Mouse (Mus musculus) brain, embryonic 18.5 days (tissue): ENCODE measurements at regions not wholly inside any gene's neighbourhood (a gene's known extent, or its start where the extent isn't known, plus 50 kb on each side); places are given as distances from the start of the nearest gene placed in this dataset.
A peak's percentile ranks its signal among the peaks of the same experiment; 100 is the strongest.

Experiments used
- DNase-seq: peaks from one replicate; pipeline ENCODE4 v3.0.0-alpha.2; 2012; ENCODE audit warnings: low read depth, low spot score

GRCm38 (mm10) chr12:47466740-47467139, 648.0 kb upstream of the Nova1 start:
- no peak for DNase-seq

- no peak for DNase-seq
Measured at GRCm38 (mm10) chr12:47465924-47466323, 647.2 kb upstream of the Nova1 start.

- DNase-seq = no peak
Measured at GRCm38 (mm10) chr12:47431669-47432068, 612.9 kb upstream of the Nova1 start.

GRCm38 (mm10) chr12:47412251-47412650, 593.5 kb upstream of the Nova1 start:
- DNase-seq = no peak

- DNase-seq = no peak
Measured at GRCm38 (mm10) chr12:47406563-47406962, 587.8 kb upstream of the Nova1 start.

- no peak for DNase-seq
Measured at GRCm38 (mm10) chr12:47406131-47406530, 587.4 kb upstream of the Nova1 start.

- DNase-seq = peak; percentile 24
Measured at GRCm38 (mm10) chr12:47383225-47383624, 564.5 kb upstream of the Nova1 start.

GRCm38 (mm10) chr12:47353269-47353668, 534.5 kb upstream of the Nova1 start:
- DNase-seq = no peak

GRCm38 (mm10) chr12:47351229-47351628, 532.5 kb upstream of the Nova1 start:
- DNase-seq = no peak

- DNase-seq = no peak
Measured at GRCm38 (mm10) chr12:47313413-47313812, 494.7 kb upstream of the Nova1 start.

GRCm38 (mm10) chr12:47275904-47276303, 457.2 kb upstream of the Nova1 start:
- DNase-seq = no peak

- no peak for DNase-seq
Measured at GRCm38 (mm10) chr12:47272309-47272708, 453.6 kb upstream of the Nova1 start.

- no peak for DNase-seq
Measured at GRCm38 (mm10) chr12:47264118-47264517, 445.4 kb upstream of the Nova1 start.

- no peak for DNase-seq
Measured at GRCm38 (mm10) chr12:47263408-47263807, 444.7 kb upstream of the Nova1 start.

- DNase-seq = no peak
Measured at GRCm38 (mm10) chr12:47252306-47252705, 433.6 kb upstream of the Nova1 start.

GRCm38 (mm10) chr12:47243623-47244514, 425.1 kb upstream of the Nova1 start:
- DNase-seq = no peak

- DNase-seq = no peak
Measured at GRCm38 (mm10) chr12:47220016-47220415, 401.3 kb upstream of the Nova1 start.

GRCm38 (mm10) chr12:47219340-47219739, 400.6 kb upstream of the Nova1 start:
- no peak for DNase-seq

GRCm38 (mm10) chr12:47211417-47212104, 392.8 kb upstream of the Nova1 start:
- DNase-seq = no peak

GRCm38 (mm10) chr12:47202936-47203335, 384.2 kb upstream of the Nova1 start:
- no peak for DNase-seq

GRCm38 (mm10) chr12:47198609-47199008, 379.9 kb upstream of the Nova1 start:
- DNase-seq = no peak

- DNase-seq = peak; percentile 18
Measured at GRCm38 (mm10) chr12:47164736-47165135, 346.0 kb upstream of the Nova1 start.
